Mouse (Mus musculus) bone marrow macrophage, adult 2 months (primary cell): ENCODE results near the gene Syn3.

ENCODE experiments used
- CTCF ChIP-seq: IDR thresholded peaks from 2 replicates; pipeline ENCODE4 v1.5.1; 2012; ENCODE audit warnings: low read depth, mild to moderate bottlenecking, low read length, moderate library complexity
- POLR2A ChIP-seq: IDR thresholded peaks from 2 replicates; pipeline ENCODE4 v1.6.1; 2012; ENCODE audit warnings: mild to moderate bottlenecking, low read depth, low read length, borderline replicate concordance

- TF ChIP-seq CTCF (no peak), POLR2A (no peak)
Observed at GRCm38 (mm10) chr10:86298326-86298725, 200.4 kb downstream of the Syn3 start.
